Mouse (Mus musculus): ENCODE measurements around the gene Iglon5. TPM values are rescaled to one million over a fixed set of nuclear protein-coding genes. Genes with fewer than 3 reads are reported as not detected.

Iglon5 gene
- polyA plus RNA-seq, 1 experiment from 2014 or later = 1.1 TPM

- WGBS = 63% methylated on average over 9 of the region's 9 CpGs
- H3K9ac ChIP-seq = no peak overlapping the region
- H3K4me1 ChIP-seq = peaks cover 11% of the 10 kb centered on the region
- H3K9me3 ChIP-seq = no peaks in the 10 kb centered on the region
- H3K36me3 ChIP-seq = no peaks in the 10 kb centered on the region
- no peak for ATAC-seq (ENCODE audit: insufficient number of reproducible peaks, low FRiP score, low TSS enrichment, low read depth)
- H3K4me2 ChIP-seq = no peak overlapping the region
- no peak overlapping the region for H3K4me3 ChIP-seq
- H3K27me3 ChIP-seq = peaks cover 23% of the 10 kb centered on the region
- no peak overlapping the region for H3K27ac ChIP-seq
Measured at GRCm38 (mm10) chr7:43490861-43491260, 986 bp upstream of the Iglon5 start.

- WGBS = 3% methylated on average over 12 of the region's 13 CpGs
- H3K27ac ChIP-seq = no peak overlapping the region
Measured at GRCm38 (mm10) chr7:43490182-43490584, 308 bp upstream of the Iglon5 start.

GRCm38 (mm10) chr7:43488646-43489045 lies 1.2 kb downstream of the Iglon5 start:
- Histone ChIP-seq H3K9me3 (no peaks in the 10 kb centered on the region), H3K27me3 (peaks cover 10% of the 10 kb centered on the region; the same call in 1 of the 2 replicates), H3K4me2 (no peak overlapping the region), H3K36me3 (no peaks in the 10 kb centered on the region), H3K4me1 (peaks cover 11% of the 10 kb centered on the region), H3K4me3 (no peak overlapping the region), H3K27ac (no peak overlapping the region), H3K9ac (no peak overlapping the region)
- WGBS = 46% methylated on average over 5 of the region's 5 CpGs
- ATAC-seq (ENCODE audit: insufficient number of reproducible peaks, low FRiP score, low TSS enrichment, low read depth) = no peak

More at GRCm38 (mm10) chr7:43490182-43490584, 308 bp upstream of the Iglon5 start:
- 0 out of 2 replicates have a peak overlapping the region, but pooled peaks have one; percentile 26 for H3K9ac ChIP-seq
- H3K4me3 ChIP-seq = peak overlapping the region; percentile 49
- H3K9me3 ChIP-seq = no peaks in the 10 kb centered on the region
- peaks cover 11% of the 10 kb centered on the region for H3K4me1 ChIP-seq
- peak; percentile 73 for ATAC-seq (ENCODE audit: insufficient number of reproducible peaks, low FRiP score, low TSS enrichment, low read depth)
- peaks cover 19% of the 10 kb centered on the region for H3K27me3 ChIP-seq
- no peaks in the 10 kb centered on the region for H3K36me3 ChIP-seq
- peak overlapping the region; percentile 85 for H3K4me2 ChIP-seq

GRCm38 (mm10) chr7:43483236-43483635 lies 6.6 kb downstream of the Iglon5 start:
- H3K9ac ChIP-seq = no peak overlapping the region
- WGBS = 14% methylated on average over 10 of the region's 10 CpGs

GRCm38 (mm10) chr7:43482090-43482716 lies 7.7 kb downstream of the Iglon5 start:
- WGBS = 57% methylated on average over 8 of the region's 8 CpGs
- peaks cover 12% of the 10 kb centered on the region for H3K27me3 ChIP-seq
- no peak overlapping the region for H3K9ac ChIP-seq
- H3K4me2 ChIP-seq = no peak overlapping the region
- H3K4me3 ChIP-seq = no peak overlapping the region
- no peaks in the 10 kb centered on the region for H3K9me3 ChIP-seq
- no peaks in the 10 kb centered on the region for H3K4me1 ChIP-seq
- H3K36me3 ChIP-seq = no peaks in the 10 kb centered on the region
- no peak overlapping the region for H3K27ac ChIP-seq
- no peak for ATAC-seq (ENCODE audit: insufficient number of reproducible peaks, low FRiP score, low TSS enrichment, low read depth)

More at GRCm38 (mm10) chr7:43483236-43483635, 6.6 kb downstream of the Iglon5 start:
- Histone ChIP-seq H3K4me1 (no peaks in the 10 kb centered on the region), H3K27ac (no peak overlapping the region), H3K4me2 (no peak overlapping the region), H3K27me3 (peaks cover 2% of the 10 kb centered on the region), H3K4me3 (no peak overlapping the region), H3K9me3 (no peaks in the 10 kb centered on the region), H3K36me3 (no peaks in the 10 kb centered on the region)
- ATAC-seq (ENCODE audit: insufficient number of reproducible peaks, low FRiP score, low TSS enrichment, low read depth) = no peak

- H3K9me3 ChIP-seq = no peaks in the 10 kb centered on the region
- ATAC-seq (ENCODE audit: insufficient number of reproducible peaks, low FRiP score, low TSS enrichment, low read depth) = no peak
- no peak overlapping the region for H3K4me2 ChIP-seq
- H3K4me3 ChIP-seq = no peak overlapping the region
- H3K27me3 ChIP-seq = peaks cover 22% of the 10 kb centered on the region
- H3K9ac ChIP-seq = no peak overlapping the region
- no peaks in the 10 kb centered on the region for H3K36me3 ChIP-seq
- peaks cover 5% of the 10 kb centered on the region; the same call in 1 of the 2 replicates for H3K4me1 ChIP-seq
- H3K27ac ChIP-seq = no peak overlapping the region
- WGBS = 62% methylated on average over 3 of the region's 3 CpGs
Measured at GRCm38 (mm10) chr7:43481191-43481590, 8.7 kb downstream of the Iglon5 start.

- WGBS = 10% methylated on average over 13 of the region's 13 CpGs
Measured at GRCm38 (mm10) chr7:43476376-43476775, 13.5 kb downstream of the Iglon5 start.

GRCm38 (mm10) chr7:43475706-43476105 lies 14.2 kb downstream of the Iglon5 start:
- no peak overlapping the region for H3K4me2 ChIP-seq
- H3K9me3 ChIP-seq = no peaks in the 10 kb centered on the region
- peaks cover 5% of the 10 kb centered on the region; the same call in 1 of the 2 replicates for H3K4me1 ChIP-seq
- H3K27me3 ChIP-seq = peaks cover 41% of the 10 kb centered on the region
- 13% methylated on average over 23 of the region's 23 CpGs for WGBS
- ATAC-seq (ENCODE audit: insufficient number of reproducible peaks, low FRiP score, low TSS enrichment, low read depth) = no peak
- no peaks in the 10 kb centered on the region for H3K36me3 ChIP-seq
- no peak overlapping the region for H3K9ac ChIP-seq
- H3K4me3 ChIP-seq = no peak overlapping the region
- no peak overlapping the region for H3K27ac ChIP-seq

More at GRCm38 (mm10) chr7:43476376-43476775, 13.5 kb downstream of the Iglon5 start:
- Histone ChIP-seq H3K36me3 (no peaks in the 10 kb centered on the region), H3K27ac (no peak overlapping the region), H3K4me3 (no peak overlapping the region), H3K9ac (no peak overlapping the region), H3K4me2 (no peak overlapping the region), H3K9me3 (no peaks in the 10 kb centered on the region), H3K27me3 (peaks cover 41% of the 10 kb centered on the region), H3K4me1 (peaks cover 5% of the 10 kb centered on the region; the same call in 1 of the 2 replicates)
- ATAC-seq (ENCODE audit: insufficient number of reproducible peaks, low FRiP score, low TSS enrichment, low read depth) = no peak

GRCm38 (mm10) chr7:43470373-43470772 lies 19.5 kb downstream of the Iglon5 start:
- H3K4me2 ChIP-seq = no peak overlapping the region
- 41% methylated on average over 8 of the region's 8 CpGs for WGBS
- no peak for ATAC-seq (ENCODE audit: insufficient number of reproducible peaks, low FRiP score, low TSS enrichment, low read depth)

GRCm38 (mm10) chr7:43466099-43466694 lies 23.7 kb downstream of the Iglon5 start:
- Histone ChIP-seq H3K27ac (peak overlapping the region; percentile 48; the same call in 1 of the 2 replicates), H3K27me3 (peaks cover 25% of the 10 kb centered on the region), H3K9ac (no peak overlapping the region), H3K4me2 (peak overlapping the region; percentile 97), H3K9me3 (no peaks in the 10 kb centered on the region), H3K4me1 (peaks cover 20% of the 10 kb centered on the region), H3K4me3 (peak overlapping the region; percentile 57), H3K36me3 (no peaks in the 10 kb centered on the region)
- ATAC-seq (ENCODE audit: insufficient number of reproducible peaks, low FRiP score, low TSS enrichment, low read depth) = peak; percentile 32; the same call in 1 of the 2 replicates
- WGBS = under 1% methylated on average over 33 of the region's 33 CpGs

More at GRCm38 (mm10) chr7:43470373-43470772, 19.5 kb downstream of the Iglon5 start:
- Histone ChIP-seq H3K27me3 (peaks cover 14% of the 10 kb centered on the region), H3K36me3 (no peaks in the 10 kb centered on the region), H3K9me3 (no peaks in the 10 kb centered on the region), H3K27ac (no peak overlapping the region), H3K4me1 (peaks cover 11% of the 10 kb centered on the region), H3K9ac (no peak overlapping the region), H3K4me3 (no peak overlapping the region)

GRCm38 (mm10) chr7:43465344-43466098 lies 24.4 kb downstream of the Iglon5 start:
- ATAC-seq (ENCODE audit: insufficient number of reproducible peaks, low FRiP score, low TSS enrichment, low read depth) = peak; percentile 79
- Histone ChIP-seq H3K27me3 (peaks cover 25% of the 10 kb centered on the region), H3K4me3 (peak overlapping the region; percentile 57), H3K4me1 (peaks cover 20% of the 10 kb centered on the region), H3K9me3 (no peaks in the 10 kb centered on the region), H3K36me3 (no peaks in the 10 kb centered on the region), H3K27ac (0 out of 2 replicates have a peak overlapping the region, but pooled peaks have one; percentile 48), H3K4me2 (peak overlapping the region; percentile 97), H3K9ac (peak overlapping the region; percentile 42; the same call in 1 of the 2 replicates)
- WGBS = under 1% methylated on average over 33 of the region's 33 CpGs
